Mouse (Mus musculus) neutrophil, adult 59 days (primary cell): Measurements from ENCODE around the gene Tmem254b. TPM values are rescaled to one million over a fixed set of nuclear protein-coding genes. Genes with fewer than 3 reads are reported as not detected.

ENCODE experiments used
- total RNA-seq, 2 experiments: library from RNA; stranded (reverse); gene quantifications; 1 replicate in 1 of 2; 2 replicates in 1 of 2; pipeline ENCODE4 v1.2.4; 2023

Tmem254b gene
- total RNA-seq: 1 to 10 TPM in 1 of 2 experiments, not detected in 1; 8.1 TPM

DNA sequence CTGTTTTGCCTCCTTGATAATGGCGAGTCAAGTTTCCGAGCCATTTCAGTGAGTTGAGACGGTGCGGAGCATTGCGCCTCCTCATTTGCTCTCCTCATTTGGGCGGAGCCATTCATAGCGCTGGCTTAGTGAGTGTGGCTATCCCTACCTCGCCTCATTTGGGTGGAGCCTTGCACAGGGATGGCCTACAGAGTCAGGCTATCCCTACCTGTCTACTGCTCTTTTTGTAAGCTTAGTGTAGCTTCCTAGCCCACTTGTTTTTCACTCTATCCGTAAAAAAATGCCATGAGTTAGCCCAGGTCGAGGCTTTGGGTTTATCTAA lies at the start of gene Tmem254b:
Gene Tmem254b, minus strand, starts transcription at position 116 of the 322 bp plus-strand sequence.

GRCm38 (mm10) chr14:26182380-26182779 lies 24.5 kb downstream of the Tmem254b start, which contains the start of gene Plac9b:
TSS of gene Plac9b (minus strand) at chr14:26182480.

Other genes with a start within 250 kb of the Tmem254b start
- not detected for gene Duxbl1, start 228.5 kb downstream of the Tmem254b start, total RNA-seq
- not detected for gene Gm9780, start 164.3 kb downstream of the Tmem254b start, total RNA-seq
- 10 to 100 TPM in 1 of 2 experiments, 1 to 10 TPM in 1; 9.5 to 14.1 TPM for gene Tmem254c, start 139.7 kb downstream of the Tmem254b start, total RNA-seq
- gene Cphx2, start 125.5 kb downstream of the Tmem254b start, total RNA-seq: not detected
- not detected for gene Cphx3, start 124.7 kb downstream of the Tmem254b start, total RNA-seq
- gene Duxbl2, start 88.7 kb downstream of the Tmem254b start, total RNA-seq: not detected
- not detected for gene Plac9b, start 24.6 kb downstream of the Tmem254b start, total RNA-seq
- not detected for gene Duxbl3, start 50.9 kb upstream of the Tmem254b start, total RNA-seq